Mouse (Mus musculus): ENCODE measurements around the gene Ptpro. TPM values are rescaled to one million over a fixed set of nuclear protein-coding genes. Genes with fewer than 3 reads are reported as not detected.
"Not testable (repeated sequence)": the region's sequence is repeated elsewhere in the genome, so short reads cannot be mapped to it uniquely, and the experiment has no call there.

Ptpro gene
- total and polyA plus RNA-seq, 2 experiments from 2014 or later = 28.4 to 69.3 TPM

DNA sequence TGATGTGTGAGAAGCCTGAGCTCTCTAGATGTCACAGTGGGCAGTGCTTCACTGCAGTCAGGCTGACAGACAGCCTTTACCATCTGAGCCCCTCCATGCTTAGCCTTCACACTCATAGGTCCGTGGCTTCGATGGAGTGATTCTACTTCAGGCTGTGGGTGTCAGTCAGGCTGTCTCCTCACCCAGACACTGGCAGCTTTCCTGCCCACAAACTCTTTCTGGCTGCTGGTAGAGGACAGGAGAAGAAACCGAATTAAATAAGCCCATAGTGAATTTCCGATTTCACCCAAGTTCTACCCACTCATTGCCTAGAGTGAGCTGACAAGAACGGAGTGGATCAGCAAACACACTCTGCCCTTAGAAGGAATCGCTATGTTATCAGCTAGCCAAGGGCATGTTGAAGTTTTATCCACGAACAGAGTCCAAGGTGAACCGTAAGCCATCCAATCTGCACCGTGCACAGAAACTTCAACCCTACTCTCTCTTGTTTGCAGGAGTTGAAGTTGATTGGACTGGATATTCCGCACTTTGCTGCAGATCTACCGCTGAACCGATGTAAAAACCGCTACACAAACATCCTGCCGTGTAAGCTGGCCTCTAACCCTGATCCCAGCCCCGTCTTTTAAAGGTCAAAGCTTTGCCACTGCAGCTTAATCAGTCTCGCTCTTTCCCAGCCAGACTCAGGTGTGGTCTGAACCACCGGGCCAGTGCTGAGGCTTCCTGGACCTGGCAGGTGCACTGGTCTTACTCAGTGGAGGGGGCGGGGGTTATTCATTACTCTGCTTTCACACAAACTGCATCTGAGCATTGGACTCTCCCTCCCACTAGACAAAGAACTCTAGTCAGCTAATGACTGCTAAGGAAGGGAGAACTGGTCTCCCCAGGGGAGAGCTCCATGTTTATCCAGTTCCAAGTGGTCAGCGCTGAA, 188.7 kb downstream of the Ptpro start:
- Histone ChIP-seq H3K4me1 (ENCODE audit: insufficient read depth, low read length) (peaks cover 2% of the 10 kb centered on the region; the same call in 1 of the 2 replicates), H3K36me3 (ENCODE audit: insufficient read depth, low read length) (0 out of 2 replicates have a peak, but pooled peaks cover 6% of the 10 kb centered on the region), H3K4me3 (ENCODE audit: low read length) (no peak overlapping the region), H3K27me3 (ENCODE audit: insufficient read depth, low read length) (no peaks in the 10 kb centered on the region), H3K4me2 (ENCODE audit: low read depth, low read length) (no peak overlapping the region), H3K9ac (replicated peaks; ENCODE audit: low read length) (no peak overlapping the region), H3K9me3 (ENCODE audit: low read length) (no peaks in the 10 kb centered on the region), H3K27ac (no peak overlapping the region)
- ATAC-seq = no peak
- TF ChIP-seq CTCF (IDR thresholded peaks at IDR 0.05; ENCODE audit: low read depth) = no peak
- DNase-seq (ENCODE audit: low spot score) = no peak
- WGBS = 87% methylated on average over 19 of the region's 19 CpGs

DNA sequence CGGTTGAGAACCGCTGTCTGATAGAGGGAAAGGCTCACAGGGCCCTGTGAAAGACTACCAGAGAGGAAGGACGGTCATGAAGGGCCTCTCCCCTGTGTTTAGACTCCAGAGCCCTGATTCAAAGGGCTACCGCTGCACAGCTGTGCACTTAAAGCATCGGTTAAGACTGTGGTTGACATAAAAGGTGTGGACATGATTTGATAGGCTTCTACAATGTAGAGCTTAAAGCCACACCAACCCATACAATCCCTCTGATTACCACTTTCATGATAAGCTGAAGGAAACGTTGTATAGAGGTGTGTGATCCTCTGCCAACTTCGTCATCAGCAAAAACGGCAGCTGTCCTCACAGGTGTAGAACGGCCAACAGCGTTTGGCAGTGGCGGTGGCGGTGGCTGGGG, 191.0 kb downstream of the Ptpro start:
- WGBS = 93% methylated on average over 12 of the region's 12 CpGs
- H3K27ac ChIP-seq = no peak overlapping the region

DNA sequence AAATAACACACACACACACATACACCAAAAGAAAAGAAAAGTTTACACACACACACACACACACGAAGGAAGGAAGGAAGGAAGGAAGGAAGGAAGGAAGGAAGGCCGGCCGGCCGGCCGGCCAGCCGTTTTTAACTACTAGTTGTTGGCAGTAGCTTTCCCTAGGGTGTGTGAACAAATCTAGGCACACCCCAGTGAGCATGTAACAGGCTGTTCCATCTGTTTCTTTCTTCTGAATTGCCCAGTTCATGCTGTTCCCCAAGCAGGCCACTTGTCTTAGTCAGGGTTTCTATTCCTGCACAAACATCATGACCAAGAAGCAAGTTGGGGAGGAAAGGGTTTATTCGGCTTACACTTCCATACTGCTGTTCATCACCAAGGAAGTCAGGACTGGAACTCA, 194.0 kb downstream of the Ptpro start:
- H3K9ac ChIP-seq (replicated peaks; ENCODE audit: low read length); H3K4me3 ChIP-seq (ENCODE audit: low read length); H3K36me3 ChIP-seq (ENCODE audit: insufficient read depth, low read length); H3K4me1 ChIP-seq (ENCODE audit: insufficient read depth, low read length); H3K27ac ChIP-seq; H3K9me3 ChIP-seq (ENCODE audit: low read length); H3K27me3 ChIP-seq (ENCODE audit: insufficient read depth, low read length); H3K4me2 ChIP-seq (ENCODE audit: low read depth, low read length): not testable (repeated sequence)
- DNase-seq (ENCODE audit: low spot score) = peak; percentile 16
- ATAC-seq = peak; percentile 52; the same call in 1 of the 2 replicates
- WGBS = 72% methylated on average over 6 of the region's 7 CpGs

More for the DNA sequence above, 191.0 kb downstream of the Ptpro start:
- no peak for TF ChIP-seq CTCF (IDR thresholded peaks at IDR 0.05; ENCODE audit: low read depth)
- Histone ChIP-seq H3K27me3 (ENCODE audit: insufficient read depth, low read length) (no peaks in the 10 kb centered on the region), H3K4me2 (ENCODE audit: low read depth, low read length) (no peak overlapping the region), H3K9me3 (ENCODE audit: low read length) (no peaks in the 10 kb centered on the region), H3K4me1 (ENCODE audit: insufficient read depth, low read length) (no peaks in the 10 kb centered on the region), H3K4me3 (ENCODE audit: low read length) (no peak overlapping the region), H3K9ac (replicated peaks; ENCODE audit: low read length) (no peak overlapping the region), H3K36me3 (ENCODE audit: insufficient read depth, low read length) (0 out of 2 replicates have a peak, but pooled peaks cover 6% of the 10 kb centered on the region)
- no peak for DNase-seq (ENCODE audit: low spot score)
- ATAC-seq = no peak

DNA sequence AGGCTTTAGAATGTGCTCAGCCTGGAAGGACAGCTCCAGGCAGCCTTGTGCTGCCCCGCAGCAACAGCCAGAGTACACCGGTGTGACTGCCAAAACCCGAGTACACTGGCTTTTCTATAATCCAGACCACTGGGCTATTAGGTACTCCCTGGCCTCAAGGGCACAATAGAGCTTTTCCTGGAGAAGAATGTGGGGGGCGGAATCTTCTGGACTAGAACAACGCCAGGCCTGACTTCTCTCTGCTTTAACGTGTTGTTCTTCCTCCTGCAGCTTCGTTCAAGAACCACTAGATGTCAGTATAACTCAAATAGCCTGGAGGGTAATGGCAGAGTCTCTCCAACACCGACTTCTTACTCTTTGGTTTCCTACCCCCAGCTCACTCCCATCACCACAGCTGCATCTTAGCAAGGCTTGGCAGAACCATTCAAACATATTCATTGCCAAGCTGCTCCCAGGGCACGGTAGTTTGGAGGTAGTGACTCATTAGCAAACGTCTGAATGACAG, 203.5 kb downstream of the Ptpro start:
- TF ChIP-seq CTCF (IDR thresholded peaks at IDR 0.05; ENCODE audit: low read depth) = peak; percentile 95
- ATAC-seq (peak; percentile 93), DNase-seq (ENCODE audit: low spot score) (peak; percentile 86)
- no peaks in the 10 kb centered on the region for H3K4me1 ChIP-seq (ENCODE audit: insufficient read depth, low read length)
- no peak overlapping the region for H3K9ac ChIP-seq (replicated peaks; ENCODE audit: low read length)
- 9% methylated on average over 10 of the region's 10 CpGs for WGBS
- H3K36me3 ChIP-seq (ENCODE audit: insufficient read depth, low read length) = no peaks in the 10 kb centered on the region
- H3K27me3 ChIP-seq (ENCODE audit: insufficient read depth, low read length) = no peaks in the 10 kb centered on the region
- no peak overlapping the region for H3K4me2 ChIP-seq (ENCODE audit: low read depth, low read length)
- H3K4me3 ChIP-seq (ENCODE audit: low read length) = no peak overlapping the region
- H3K9me3 ChIP-seq (ENCODE audit: low read length) = no peaks in the 10 kb centered on the region
- H3K27ac ChIP-seq = no peak overlapping the region

DNA sequence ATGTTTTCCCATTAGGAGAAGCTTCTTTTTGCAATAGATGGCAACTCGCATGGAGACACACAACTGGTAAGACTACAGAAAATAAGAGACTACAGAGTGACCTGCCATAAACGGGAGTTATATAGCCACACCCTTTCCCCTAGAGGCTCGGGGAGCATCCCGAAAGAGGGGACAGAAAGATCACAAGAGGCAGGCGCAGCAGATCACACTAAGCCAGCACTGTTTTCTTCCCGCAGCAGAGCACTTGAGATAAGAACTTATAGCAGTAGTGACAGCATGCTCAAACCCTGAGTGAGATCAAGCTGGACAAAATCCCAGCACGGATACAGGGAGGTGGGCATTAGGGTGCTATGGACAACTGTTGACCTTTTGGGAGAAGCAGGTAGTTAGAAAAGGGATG, 203.9 kb downstream of the Ptpro start:
- 74% methylated on average over 7 of the region's 7 CpGs for WGBS
- no peaks in the 10 kb centered on the region for H3K4me1 ChIP-seq (ENCODE audit: insufficient read depth, low read length)
- ATAC-seq = no peak
- no peak overlapping the region for H3K9ac ChIP-seq (replicated peaks; ENCODE audit: low read length)
- H3K27ac ChIP-seq = no peak overlapping the region
- TF ChIP-seq CTCF (IDR thresholded peaks at IDR 0.05; ENCODE audit: low read depth) = no peak
- H3K4me2 ChIP-seq (ENCODE audit: low read depth, low read length) = no peak overlapping the region
- H3K36me3 ChIP-seq (ENCODE audit: insufficient read depth, low read length) = no peaks in the 10 kb centered on the region
- no peaks in the 10 kb centered on the region for H3K9me3 ChIP-seq (ENCODE audit: low read length)
- no peak for DNase-seq (ENCODE audit: low spot score)
- no peaks in the 10 kb centered on the region for H3K27me3 ChIP-seq (ENCODE audit: insufficient read depth, low read length)
- H3K4me3 ChIP-seq (ENCODE audit: low read length) = no peak overlapping the region

DNA sequence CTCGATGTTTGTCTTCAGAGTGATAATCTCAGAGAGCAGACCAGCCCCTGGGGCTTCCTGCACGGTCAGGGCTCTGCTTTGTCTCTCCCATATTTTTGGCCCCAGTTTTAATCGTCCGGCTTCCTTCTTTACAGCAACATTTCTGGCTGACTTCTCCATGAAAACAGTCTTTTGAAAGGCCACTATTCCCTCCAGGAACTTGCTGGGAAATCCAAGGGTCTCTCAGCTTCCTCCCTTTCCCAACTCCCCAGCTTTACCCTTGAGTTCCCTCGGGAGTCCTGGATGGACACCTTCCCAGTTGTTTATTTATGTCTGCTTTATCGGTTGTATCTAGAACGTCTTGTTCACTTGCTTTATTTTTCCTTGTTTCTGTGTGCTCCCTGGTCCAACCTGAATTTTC, 205.1 kb downstream of the Ptpro start:
- no peak for TF ChIP-seq CTCF (IDR thresholded peaks at IDR 0.05; ENCODE audit: low read depth)
- WGBS = 52% methylated on average over 7 of the region's 7 CpGs
- Histone ChIP-seq H3K4me1 (ENCODE audit: insufficient read depth, low read length) (no peaks in the 10 kb centered on the region), H3K9ac (replicated peaks; ENCODE audit: low read length) (no peak overlapping the region), H3K27me3 (ENCODE audit: insufficient read depth, low read length) (no peaks in the 10 kb centered on the region), H3K9me3 (ENCODE audit: low read length) (no peaks in the 10 kb centered on the region), H3K4me2 (ENCODE audit: low read depth, low read length) (no peak overlapping the region), H3K27ac (0 out of 2 replicates have a peak overlapping the region, but pooled peaks have one; percentile 20), H3K36me3 (ENCODE audit: insufficient read depth, low read length) (no peaks in the 10 kb centered on the region), H3K4me3 (ENCODE audit: low read length) (no peak overlapping the region)
- no peak for DNase-seq (ENCODE audit: low spot score)
- ATAC-seq = no peak

DNA sequence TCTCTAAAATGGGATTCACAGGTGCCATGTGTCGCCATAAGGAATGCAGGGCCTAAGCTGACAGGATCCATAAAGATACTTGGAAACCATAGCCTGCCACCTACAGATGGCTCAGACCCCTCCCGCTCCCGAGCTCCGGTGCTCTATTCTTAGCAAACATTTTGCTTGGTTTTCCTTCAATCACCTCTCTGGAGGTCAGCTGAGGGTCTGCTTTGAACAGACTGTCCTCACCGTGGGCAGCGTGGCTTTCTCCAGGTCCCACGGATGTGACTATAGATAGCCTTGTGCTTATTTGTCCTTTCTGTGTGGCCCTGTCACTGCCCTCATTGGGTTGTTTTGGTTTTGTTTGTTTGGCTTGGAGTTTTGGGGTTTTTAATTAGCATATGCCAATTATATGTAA, 206.0 kb downstream of the Ptpro start:
- Histone ChIP-seq H3K36me3 (ENCODE audit: insufficient read depth, low read length) (no peaks in the 10 kb centered on the region; the same call in 1 of the 2 replicates), H3K4me1 (ENCODE audit: insufficient read depth, low read length) (no peaks in the 10 kb centered on the region), H3K9ac (replicated peaks; ENCODE audit: low read length) (no peak overlapping the region), H3K27ac (no peak overlapping the region), H3K4me2 (ENCODE audit: low read depth, low read length) (no peak overlapping the region), H3K9me3 (ENCODE audit: low read length) (no peaks in the 10 kb centered on the region), H3K27me3 (ENCODE audit: insufficient read depth, low read length) (no peaks in the 10 kb centered on the region), H3K4me3 (ENCODE audit: low read length) (no peak overlapping the region)
- WGBS = 78% methylated on average over 7 of the region's 7 CpGs
- ATAC-seq (no peak), DNase-seq (ENCODE audit: low spot score) (no peak)
- no peak for TF ChIP-seq CTCF (IDR thresholded peaks at IDR 0.05; ENCODE audit: low read depth)
